In genomic region chr8:120599504-120599903, GRCm38 (mm10) we compare ENCODE assay signal across 8 mouse cellular contexts. TPM values are rescaled to one million over a fixed set of nuclear protein-coding genes. Genes with fewer than 3 reads are reported as not detected.
DNase-seq lines count a peak whose midpoint lies in the region; ATAC-seq and TF ChIP-seq lines count a peak whose summit lies in the region.

No protein-coding gene starts in this region.

- TF ChIP-seq RAD21 in MEL (IDR thresholded peaks at IDR 0.05; ENCODE audit: low read depth, low read length) = peak; percentile 83

- no peak overlapping the region for H3K27ac ChIP-seq in MEL (ENCODE audit: control insufficient read depth, low read depth, low read length)
- no peak overlapping the region for H3K27ac ChIP-seq in lung, postnatal 0 days (ENCODE audit: low read length)

- TF ChIP-seq CTCF in C2C12 (IDR thresholded peaks at IDR 0.05; ENCODE audit: control insufficient read depth, insufficient read depth, insufficient read length) (peak; percentile 57), MEL (IDR thresholded peaks at IDR 0.05 in 2 of 3, conservative IDR thresholded peaks at IDR 0.05 in 1 of 3; ENCODE audit: control insufficient read depth in 1 of 3, insufficient read depth in 1 of 3, low read depth in 2 of 3, low read length in 3 of 3, poor library complexity in 1 of 3, severe bottlenecking in 1 of 3) (peak; percentile 87 to 88 (median 87))
- TF ChIP-seq CTCF in lung, postnatal 0 days (IDR thresholded peaks at IDR 0.05) = peak; percentile 81

- DNase-seq in MEL (ENCODE audit: low read depth, low spot score) = peak; percentile 88
- DNase-seq in cerebellum, adult 8-10 months = peak; percentile 83
- peak; percentile 84 for DNase-seq in gastrocnemius, adult 18-20 months (ENCODE audit: low spot score)
- DNase-seq in layer of hippocampus, adult 11-12 months (ENCODE audit: low spot score) = peak; percentile 87
- DNase-seq in lung, postnatal 0 days (ENCODE audit: low spot score) = peak; percentile 72
- DNase-seq in skeletal muscle tissue, adult 2 months (ENCODE audit: low read depth, low spot score) = peak; percentile 54

- TF ChIP-seq EP300 in MEL (IDR thresholded peaks at IDR 0.05; ENCODE audit: low read depth in 1 of 2, low read length in 2 of 2) = no peak
- TF ChIP-seq EP300 in lung, postnatal 0 days (IDR thresholded peaks at IDR 0.05) = no peak

- no peaks in the 10 kb centered on the region for H3K4me1 ChIP-seq in MEL (ENCODE audit: control insufficient read depth in 1 of 2, insufficient read depth in 2 of 2, low read length in 2 of 2)
- no peaks in the 10 kb centered on the region for H3K4me1 ChIP-seq in lung, postnatal 0 days (ENCODE audit: insufficient read depth, low read depth, low read length)

- no peak overlapping the region for H3ac ChIP-seq in C2C12 (ENCODE audit: control insufficient read depth, insufficient read length, low read depth)

- WGBS in lung, postnatal 0 days = 41% methylated on average over 7 of the region's 7 CpGs

- no peaks in the 10 kb centered on the region for H3K36me3 ChIP-seq in C2C12 (ENCODE audit: control insufficient read depth, insufficient read depth)
- no peaks in the 10 kb centered on the region; a peak in 1 of 4 replicates for H3K36me3 ChIP-seq in MEL (ENCODE audit: control insufficient read depth in 1 of 2, insufficient read depth in 2 of 2, low read length in 2 of 2)
- no peaks in the 10 kb centered on the region for H3K36me3 ChIP-seq in lung, postnatal 0 days (ENCODE audit: insufficient read depth, low read length)

- H3K79me2 ChIP-seq in C2C12 (ENCODE audit: control insufficient read depth, insufficient read depth) = no peaks in the 10 kb centered on the region
- no peaks in the 10 kb centered on the region for H3K79me2 ChIP-seq in MEL (ENCODE audit: control insufficient read depth, insufficient read depth, low read length, poor library complexity)

- H3K4me2 ChIP-seq in lung, postnatal 0 days (replicated peaks; ENCODE audit: low read depth, low read length) = no peak overlapping the region

- H3K4me3 ChIP-seq in C2C12 (ENCODE audit: insufficient read depth, poor library complexity, severe bottlenecking) (no peak overlapping the region), MEL (ENCODE audit: control insufficient read depth in 1 of 2, insufficient read depth in 1 of 2, low read depth in 2 of 2, low read length in 2 of 2) (no peak overlapping the region)
- H3K4me3 ChIP-seq in lung, postnatal 0 days (ENCODE audit: low read depth, low read length) = no peak overlapping the region

- no peak for TF ChIP-seq POLR2A in MEL (IDR thresholded peaks at IDR 0.05; ENCODE audit: control insufficient read depth in 1 of 2, insufficient read depth in 1 of 2, low read depth in 1 of 2, low read length in 2 of 2, poor library complexity in 1 of 2)

- H3K9me3 ChIP-seq in MEL (replicated peaks; ENCODE audit: insufficient read depth, low read length) = no peaks in the 10 kb centered on the region
- no peaks in the 10 kb centered on the region for H3K9me3 ChIP-seq in lung, postnatal 0 days (ENCODE audit: low read length)

- peak overlapping the region; percentile 40; the same call in 1 of the 2 replicates for H3K9ac ChIP-seq in MEL (ENCODE audit: control insufficient read depth, low read depth, low read length, poor library complexity, severe bottlenecking)
- no peak overlapping the region for H3K9ac ChIP-seq in lung, postnatal 0 days (replicated peaks; ENCODE audit: low read depth)

- no peaks in the 10 kb centered on the region for H3K27me3 ChIP-seq in C2C12 (ENCODE audit: control insufficient read depth, insufficient read depth, insufficient read length)
- H3K27me3 ChIP-seq in MEL (ENCODE audit: control insufficient read depth in 1 of 2, insufficient read depth in 2 of 2, low read length in 2 of 2) = no peaks in the 10 kb centered on the region
- no peaks in the 10 kb centered on the region for H3K27me3 ChIP-seq in lung, postnatal 0 days (replicated peaks; ENCODE audit: insufficient read depth, low read length)

- no peaks in the 10 kb centered on the region for H3K79me3 ChIP-seq in C2C12 (ENCODE audit: low read depth)

- ATAC-seq in lung, postnatal 0 days = peak; percentile 32; the same call in 1 of the 2 replicates
- ATAC-seq in activated CD4-positive, CD25-positive, alpha-beta regulatory T cell, adult 4 months = no peak

TF ChIP-seq in C2C12, 6 proteins besides CTCF, POLR2A, EP300 and RAD21:
- TF ChIP-seq CEBPB (IDR thresholded peaks at IDR 0.05; ENCODE audit: low read depth) (no peak), MAX (IDR thresholded peaks at IDR 0.05) (no peak), FOSL1 (IDR thresholded peaks at IDR 0.05; ENCODE audit: insufficient read depth, low read length, poor library complexity, severe bottlenecking) (no peak), USF1 (IDR thresholded peaks at IDR 0.05; ENCODE audit: low read depth) (no peak), MYOG (IDR thresholded peaks at IDR 0.05; ENCODE audit: control insufficient read depth, extremely low read depth, insufficient read length) (no peak), MYOD1 (IDR thresholded peaks at IDR 0.05; ENCODE audit: control insufficient read depth, insufficient read length, low read depth) (no peak)

TF ChIP-seq in MEL, 35 proteins besides CTCF, POLR2A, EP300 and RAD21:
- TF ChIP-seq ZKSCAN1 (IDR thresholded peaks at IDR 0.05; ENCODE audit: low read depth, low read length) = no peak
- TF ChIP-seq SMC3 (IDR thresholded peaks at IDR 0.05; ENCODE audit: low read depth, low read length) = peak; percentile 73
- peak; percentile 56 for TF ChIP-seq ZNF384 (IDR thresholded peaks at IDR 0.05; ENCODE audit: low read depth, low read length)
- peak; percentile 62 for TF ChIP-seq ZC3H11A (IDR thresholded peaks at IDR 0.05; ENCODE audit: low read depth, low read length)
- peak; percentile 35; the same call in 1 of the 2 replicates for TF ChIP-seq SIN3A (IDR thresholded peaks at IDR 0.05; ENCODE audit: low read length)
- TF ChIP-seq MYC (IDR thresholded peaks at IDR 0.05; ENCODE audit: low read depth, low read length) = 0 out of 2 replicates have a peak, but pooled peaks have one; percentile 20
TF ChIP-seq in MEL: peak in this region for 5.

RNA-seq across cellular contexts. Expression of gene Gins2, which starts 10.4 kb away (rescaled TPM):
- polyA plus RNA-seq in C2C12 (2012; fragmentation: generic; extraction: Trizol) = 69.8 TPM
- 46.1 and 49.3 TPM in 2 replicates for total RNA-seq in MEL (2012; rRNA removed)
- polyA plus RNA-seq in MEL (2012; ENCODE audit: insufficient read depth in 1 of 2, insufficient read length in 2 of 2, low read depth in 1 of 2, low replicate concordance in 2 of 2, missing spikeins in 1 of 2) = 100 to 1,000 TPM in 1 of 2 experiments, 10 to 100 TPM in 1; 39.6 to 150 TPM
- under 1 TPM in 1 of 2 experiments, not detected in 1; 0.80 TPM for total RNA-seq in gastrocnemius, adult 18-20 months (2021)
- polyA plus RNA-seq in lung, postnatal 0 days (2015; fragmentation: Nextera tagmentation; extraction: Ambion mirVana) = 10.9 and 13.4 TPM in 2 replicates
- 10 to 100 TPM; 19.3 to 30.4 TPM for polyA plus RNA-seq in activated CD4-positive, CD25-positive, alpha-beta regulatory T cell, adult 4 months (2017; shearing (Covaris generic))

RNA-seq across cellular contexts. Expression of gene 1190005I06Rik, which starts 47.9 kb away (rescaled TPM):
- polyA plus RNA-seq in C2C12 (2012; fragmentation: generic; extraction: Trizol) (2.6 TPM), MEL (2012; ENCODE audit: insufficient read depth in 1 of 2, insufficient read length in 2 of 2, low read depth in 1 of 2, low replicate concordance in 2 of 2, missing spikeins in 1 of 2) (1 to 10 TPM in 1 of 2 experiments, not detected in 1; 2.1 TPM)
- 2.0 and 2.3 TPM in 2 replicates for total RNA-seq in MEL (2012; rRNA removed)
- 1 to 10 TPM in 1 of 2 experiments, under 1 TPM in 1; 0.37 to 1.0 TPM for total RNA-seq in gastrocnemius, adult 18-20 months (2021)
- polyA plus RNA-seq in lung, postnatal 0 days (2015; fragmentation: Nextera tagmentation; extraction: Ambion mirVana) = 2.0 and 2.1 TPM in 2 replicates
- not detected for polyA plus RNA-seq in activated CD4-positive, CD25-positive, alpha-beta regulatory T cell, adult 4 months (2017; shearing (Covaris generic))
